Mouse (Mus musculus): ENCODE measurements around the gene Copz2.
A peak's percentile ranks its signal among the peaks of the same experiment; 100 is the strongest.

Copz2 gene

GRCm38 (mm10) chr11:96863206-96863995 lies 13.7 kb downstream of the Copz2 start:
- peak; percentile 90 for DNase-seq (ENCODE audit: low read depth)

DNA sequence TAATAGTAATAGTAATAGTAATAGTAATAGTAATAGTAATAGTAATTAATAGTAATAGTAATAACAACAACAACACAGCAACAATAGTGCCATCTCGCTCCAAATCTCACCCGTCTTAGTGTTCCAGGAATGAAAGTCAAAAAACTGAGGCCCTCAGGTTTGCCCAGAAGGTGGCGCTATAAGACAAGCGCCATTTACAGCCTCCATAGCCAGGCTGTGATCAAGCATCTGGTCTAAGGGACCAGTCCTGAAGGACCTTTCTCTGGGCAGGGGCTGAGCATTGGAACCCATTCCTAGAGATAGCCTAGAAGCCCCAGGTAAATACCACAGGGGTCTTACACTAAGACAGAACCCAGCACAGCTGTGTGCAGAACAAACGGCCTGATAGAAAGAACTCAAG lies 17.5 kb downstream of the Copz2 start:
- DNase-seq (ENCODE audit: low read depth), result peak; percentile 80

DNA sequence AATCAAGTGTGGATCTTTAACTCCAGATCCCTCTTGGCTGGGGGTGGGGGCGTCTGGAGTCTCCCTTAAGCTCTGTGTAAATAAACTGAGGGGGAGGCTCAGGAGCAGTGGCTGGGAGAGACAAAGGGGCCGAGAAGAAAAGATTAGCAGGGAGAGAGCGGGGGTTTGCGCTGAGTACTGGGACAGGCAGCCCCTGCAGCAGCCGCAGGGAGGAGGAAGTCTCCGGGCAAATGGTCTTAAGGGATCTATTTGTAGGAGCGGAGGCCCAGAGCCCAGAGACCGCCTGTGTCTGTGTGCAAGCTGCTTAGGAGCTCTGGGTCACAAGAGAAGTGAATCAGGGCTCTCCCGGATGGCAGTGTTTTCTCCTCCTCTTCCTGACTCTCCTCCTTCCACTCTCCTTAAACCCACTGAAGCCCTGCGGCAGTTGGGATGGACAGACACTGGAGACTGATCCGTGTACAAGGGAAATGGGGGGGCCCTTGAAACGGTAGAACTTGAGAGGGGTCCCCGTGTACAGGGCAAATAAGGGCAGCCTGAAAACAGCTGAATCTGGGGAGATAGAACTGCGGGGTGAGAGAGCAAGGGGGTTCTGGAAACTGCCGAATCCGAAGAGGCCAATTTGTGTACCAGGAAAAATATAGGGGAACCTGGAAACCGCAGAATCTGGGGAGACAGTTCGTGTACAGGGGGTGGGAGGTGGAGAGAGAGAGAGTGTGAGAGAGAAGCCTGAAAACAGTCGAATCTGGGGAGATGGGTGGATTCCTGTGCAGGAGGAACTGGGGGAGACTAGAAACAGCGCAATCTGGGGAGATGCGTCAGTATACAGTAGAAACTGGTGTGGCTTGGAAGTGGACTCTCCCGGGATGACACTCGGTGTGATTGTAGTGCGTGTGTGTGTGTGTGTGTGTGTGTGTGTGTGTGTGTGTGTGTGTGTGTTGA lies 23.0 kb downstream of the Copz2 start:
- DNase-seq (ENCODE audit: low read depth), result no peak

DNA sequence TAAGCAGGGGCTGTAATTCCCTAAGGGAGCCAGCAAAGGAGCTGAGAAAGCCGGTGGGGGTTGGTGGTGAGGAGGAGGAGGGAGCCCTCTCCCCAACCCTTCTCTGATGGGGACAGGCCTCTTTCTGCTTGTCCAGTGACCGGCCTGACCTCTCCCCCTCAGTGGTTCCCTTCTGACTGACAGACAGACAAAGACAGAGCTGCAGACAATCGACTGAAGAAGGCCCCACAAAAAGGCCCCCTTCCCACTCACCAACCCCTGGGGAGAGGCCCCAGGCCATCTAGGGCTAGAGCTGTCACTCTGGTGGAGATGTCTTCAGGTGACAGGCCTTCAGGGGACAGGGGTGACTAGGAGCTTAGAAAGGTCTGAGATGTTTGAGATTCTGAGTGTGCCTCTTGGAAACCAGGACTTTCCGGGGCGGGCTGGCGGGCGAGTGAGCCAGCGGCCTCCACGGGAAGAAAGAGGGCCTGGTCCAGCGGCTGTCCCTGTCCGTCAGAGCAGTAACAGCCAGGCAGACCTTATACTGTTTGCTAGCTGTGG lies 24.0 kb downstream of the Copz2 start:
- DNase-seq (ENCODE audit: low read depth), result no peak

- no peak for DNase-seq (ENCODE audit: low read depth)
These were observed 25.6 kb downstream of the Copz2 start for GRCm38 (mm10) chr11:96875270-96875669.

- no peak for DNase-seq (ENCODE audit: low read depth)
These were observed 26.1 kb downstream of the Copz2 start for GRCm38 (mm10) chr11:96875745-96876144.

GRCm38 (mm10) chr11:96876300-96877040 lies 26.8 kb downstream of the Copz2 start:
- DNase-seq (ENCODE audit: low read depth), result no peak

DNA sequence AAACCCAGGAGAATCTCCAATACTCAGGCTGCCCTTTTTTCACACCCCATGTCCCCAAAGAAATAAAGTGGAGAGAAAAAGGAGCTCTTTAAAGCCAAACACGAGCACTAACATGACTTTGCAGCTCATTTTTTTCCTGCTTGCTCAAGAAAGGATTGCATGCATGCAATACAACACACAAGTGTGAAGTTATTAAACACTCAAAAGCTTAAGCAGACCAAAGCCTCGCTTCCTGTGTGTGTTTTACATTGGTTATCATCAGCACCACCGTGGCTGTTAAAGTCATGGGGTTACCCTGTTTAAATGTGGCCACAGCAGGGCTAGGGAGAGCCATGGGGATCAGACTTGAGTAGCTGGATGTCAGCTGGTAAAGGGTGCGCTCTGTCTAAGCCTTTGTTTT lies 27.4 kb downstream of the Copz2 start:
- DNase-seq (ENCODE audit: low read depth), result peak; percentile 52

DNA sequence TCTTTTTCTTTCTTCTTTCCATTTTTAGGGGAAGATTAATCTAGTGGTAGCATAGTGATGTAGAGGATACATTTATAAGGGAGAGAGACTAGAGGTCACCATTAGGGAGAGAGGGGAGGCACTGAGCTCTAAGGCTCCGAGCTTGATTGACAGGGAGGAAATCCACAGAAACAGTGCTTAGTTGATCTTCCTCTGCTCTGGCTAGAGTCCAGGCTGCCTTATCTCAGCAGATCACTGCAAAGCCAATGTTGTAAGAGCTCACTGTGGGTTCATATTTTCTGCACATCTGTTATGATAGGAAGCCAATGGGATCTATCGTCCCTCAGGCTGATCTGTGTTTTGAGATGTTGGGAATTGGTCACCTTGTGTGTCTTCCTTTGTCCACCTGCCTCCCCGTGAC lies 29.0 kb downstream of the Copz2 start:
- peak; percentile 98 for DNase-seq (ENCODE audit: low read depth)

DNA sequence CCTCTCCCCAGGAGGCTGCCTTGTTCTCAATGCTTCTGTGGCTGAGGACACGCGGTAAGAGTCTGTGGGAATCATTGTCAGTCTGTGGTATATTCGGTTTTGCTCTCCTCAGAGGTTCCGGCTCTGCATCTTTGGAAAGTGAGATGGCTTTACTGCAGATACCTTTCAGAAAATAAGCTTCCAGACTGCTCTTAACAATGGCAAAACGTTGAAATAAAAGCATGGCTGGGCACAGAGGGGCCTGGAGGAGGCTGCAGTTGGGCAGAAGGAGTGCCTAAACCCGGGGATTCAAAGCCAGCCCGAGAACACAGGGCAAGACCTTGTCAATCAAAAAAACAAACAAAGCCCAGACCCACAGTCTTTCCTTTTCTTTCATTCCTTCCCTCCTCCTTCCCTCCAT lies 29.7 kb downstream of the Copz2 start:
- no peak for DNase-seq (ENCODE audit: low read depth)

DNA sequence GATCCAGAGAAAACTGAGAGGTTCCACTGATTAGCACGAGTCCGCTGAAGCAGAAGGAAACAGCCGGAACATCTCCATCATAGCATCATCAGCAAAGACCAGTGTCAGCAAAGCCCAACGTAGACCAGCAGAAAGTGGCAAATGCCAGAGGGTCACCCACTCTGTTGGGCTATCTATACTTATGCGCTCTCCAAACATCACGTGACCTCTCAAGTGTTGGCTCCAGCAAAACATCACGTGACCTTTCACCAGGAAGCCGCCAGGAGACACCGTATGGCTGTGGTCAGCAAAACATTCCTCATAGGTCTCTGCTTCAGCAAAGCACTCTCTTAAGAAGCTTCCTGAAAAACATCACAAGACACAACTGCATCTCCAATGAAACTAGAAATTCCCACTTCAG lies 30.6 kb downstream of the Copz2 start:
- DNase-seq (ENCODE audit: low read depth), result no peak

GRCm38 (mm10) chr11:96885901-96886340 lies 36.3 kb downstream of the Copz2 start:
- DNase-seq (ENCODE audit: low read depth), result no peak

GRCm38 (mm10) chr11:96886942-96887546 lies 37.4 kb downstream of the Copz2 start:
- peak; percentile 42 for DNase-seq (ENCODE audit: low read depth)

DNA sequence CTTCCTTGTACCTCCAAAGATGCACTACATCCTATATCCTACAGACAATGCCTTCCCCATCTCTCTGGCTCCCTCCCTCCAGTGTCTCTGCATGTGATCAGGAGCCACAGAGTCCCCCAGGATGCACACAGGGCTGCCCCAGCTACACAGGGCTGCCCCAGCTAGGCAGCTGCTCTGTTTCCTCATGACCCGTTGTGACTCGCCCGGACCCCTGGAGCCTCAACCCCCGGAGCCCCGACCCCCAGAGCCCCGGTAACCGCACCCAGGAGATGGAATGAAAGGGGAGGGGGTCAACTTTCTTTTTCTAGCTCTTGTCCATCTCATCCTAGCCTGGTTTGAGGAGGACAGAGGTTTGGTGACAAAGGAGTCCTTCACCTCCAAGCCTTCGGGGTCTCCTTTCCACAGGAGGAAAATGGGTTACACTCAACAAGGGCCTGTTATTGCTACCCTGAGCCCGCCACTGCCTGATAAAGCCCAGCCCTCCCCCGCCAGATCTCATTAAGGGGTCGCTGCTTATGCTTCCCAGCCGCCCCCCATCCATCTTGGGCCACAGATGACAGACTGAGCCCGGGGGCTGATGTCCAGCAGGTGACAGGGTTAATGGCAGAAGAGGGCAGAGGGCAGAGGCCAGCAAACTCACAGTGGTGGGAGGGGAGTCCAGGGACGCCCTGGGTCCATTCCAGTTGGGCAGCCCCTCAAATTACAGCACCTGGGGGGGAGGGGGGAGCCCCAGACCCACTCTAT lies 42.3 kb downstream of the Copz2 start:
- DNase-seq (ENCODE audit: low read depth), result no peak

DNA sequence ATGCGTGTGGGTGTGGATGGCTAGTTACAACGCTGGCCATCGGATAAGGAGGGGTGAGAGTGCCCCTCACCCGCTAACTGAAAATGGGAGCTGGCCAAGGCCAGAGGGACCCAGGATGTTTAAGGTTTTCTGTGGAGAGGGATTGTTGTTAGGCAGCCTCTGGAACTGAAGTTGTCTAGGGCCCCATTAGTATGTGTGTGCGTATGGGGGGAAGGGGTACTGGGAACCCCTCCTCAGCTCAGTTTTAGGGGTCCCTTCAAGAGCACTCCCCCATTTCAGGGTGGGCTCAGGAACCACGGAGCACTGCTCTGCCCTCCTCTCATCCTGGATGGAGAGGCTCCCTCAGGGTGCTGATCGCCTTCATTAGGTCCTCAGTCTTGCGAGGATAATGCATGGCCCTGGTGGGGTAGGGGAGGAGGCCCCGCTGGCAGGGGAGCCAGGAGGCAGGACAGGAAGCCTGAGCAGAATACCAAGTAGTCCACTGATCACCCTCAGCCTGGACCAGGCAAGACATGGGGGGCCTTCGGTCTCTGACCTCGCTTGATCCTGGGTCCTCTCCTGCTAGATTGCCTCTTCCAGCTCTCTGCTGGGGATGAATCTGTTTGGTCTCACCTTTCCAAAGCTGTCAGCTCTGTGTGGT lies 43.7 kb downstream of the Copz2 start:
- no peak for DNase-seq (ENCODE audit: low read depth)

GRCm38 (mm10) chr11:96895886-96896285 lies 46.2 kb downstream of the Copz2 start:
- DNase-seq (ENCODE audit: low read depth), result peak; percentile 56

GRCm38 (mm10) chr11:96899449-96900306 lies 50.0 kb downstream of the Copz2 start:
- no peak for DNase-seq (ENCODE audit: low read depth)

DNA sequence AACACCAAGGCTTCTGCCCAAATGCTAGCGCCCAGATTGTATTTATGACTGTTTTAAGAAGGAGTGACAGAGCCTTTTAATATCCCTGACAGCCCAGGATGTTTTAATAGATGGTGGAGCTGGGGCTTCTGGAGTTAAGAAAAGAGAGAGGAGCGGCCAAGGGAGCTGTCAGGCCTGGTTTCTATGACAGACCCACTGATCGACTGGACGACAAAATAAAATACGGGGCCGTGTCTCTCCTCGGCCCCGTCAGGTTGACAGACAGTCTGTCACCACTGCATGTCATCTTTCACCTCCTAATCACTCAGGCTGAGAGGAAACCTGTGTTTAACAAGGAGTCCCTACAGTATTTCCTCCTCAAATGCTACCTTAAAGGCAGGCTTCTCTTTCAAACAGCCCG lies 51.7 kb downstream of the Copz2 start:
- no peak for DNase-seq (ENCODE audit: low read depth)

All from 416B (cell line).